Mouse (Mus musculus) heart, embryonic 15.5 days (tissue): ENCODE data around the gene Lrmda. TPM values are rescaled to one million over a fixed set of nuclear protein-coding genes. Genes with fewer than 3 reads are reported as not detected.

ENCODE experiments used
- ATAC-seq: fragments of 200-750 bp; cut with Nextera tagmentation; replicated peaks from 2 replicates; pipeline ENCODE4 v1.8.0; 2017; ENCODE audit warnings: low read depth, moderate TSS enrichment; ENCODE audit not compliant: insufficient number of reproducible peaks, insufficient read depth, low FRiP score
- H3K27ac ChIP-seq: fragments of 300-500 bp; sonication (generic); 2 replicates; pipeline ENCODE4 v1.5.1; 2015; ENCODE audit warnings: mild to moderate bottlenecking, inconsistent platforms
- H3K27me3 ChIP-seq: fragments of 300-500 bp; sonication (generic); 2 replicates; pipeline ENCODE4 v1.6.1; 2015; ENCODE audit warnings: inconsistent platforms
- H3K36me3 ChIP-seq: fragments of 300-500 bp; sonication (generic); 2 replicates; pipeline ENCODE4 v1.6.1; 2015; ENCODE audit warnings: mild to moderate bottlenecking, inconsistent platforms
- H3K4me1 ChIP-seq: fragments of 300-500 bp; sonication (generic); replicated peaks from 2 replicates; pipeline ENCODE4 v1.6.1; 2015; ENCODE audit warnings: inconsistent platforms
- H3K4me2 ChIP-seq: fragments of 300-500 bp; sonication (generic); 2 replicates; pipeline ENCODE4 v1.6.1; 2015; ENCODE audit warnings: inconsistent platforms, mild to moderate bottlenecking, moderate library complexity
- H3K4me3 ChIP-seq: fragments of 300-500 bp; sonication (generic); 2 replicates; pipeline ENCODE4 v1.5.1; 2015; ENCODE audit warnings: mild to moderate bottlenecking, inconsistent platforms
- H3K9ac ChIP-seq: fragments of 300-500 bp; sonication (generic); 2 replicates; pipeline ENCODE4 v1.6.1; 2015; ENCODE audit warnings: mild to moderate bottlenecking, inconsistent platforms
- H3K9me3 ChIP-seq: fragments of 300-500 bp; sonication (generic); replicated peaks from 2 replicates; pipeline ENCODE4 v1.6.1; 2016; ENCODE audit warnings: inconsistent platforms
- WGBS: fragments of 180-500 bp; shearing (Covaris S2); methylation state at CpG from one replicate; pipeline ENCODE4 v1.1.7; 2015; ENCODE audit warnings: mixed read lengths; 5-methylcytosine and 5-hydroxymethylcytosine counted together
- microRNA-seq: library from miRNA; unstranded; fragments of <30 nt; microRNA quantifications from one replicate; pipeline ENCODE4, GENCODE M21; 2016
- polyA plus RNA-seq: library from polyadenylated mRNA; unstranded; fragments of >200 nt; fragmentation: Nextera tagmentation; extraction: Ambion mirVana; gene quantifications from 2 replicates; pipeline ENCODE4 v1.2.1, GENCODE M21; 2015

Gene Lrmda
- polyA plus RNA-seq, 1 experiment from 2014 or later, result 0.83 TPM

GRCm38 (mm10) chr14:23096017-23096336 lies 1076.5 kb downstream of the Lrmda start:
- no peak for ATAC-seq
- Histone ChIP-seq H3K36me3 (no peaks in the 10 kb centered on the region), H3K9me3 (no peaks in the 10 kb centered on the region), H3K27me3 (no peaks in the 10 kb centered on the region), H3K9ac (no peak overlapping the region), H3K4me3 (no peak overlapping the region), H3K27ac (no peak overlapping the region), H3K4me1 (no peaks in the 10 kb centered on the region), H3K4me2 (no peak overlapping the region)
- 66% methylated on average over 3 of the region's 3 CpGs for WGBS

GRCm38 (mm10) chr14:23096405-23096804 lies 1076.9 kb downstream of the Lrmda start:
- Histone ChIP-seq H3K4me1 (no peaks in the 10 kb centered on the region), H3K9me3 (no peaks in the 10 kb centered on the region), H3K4me2 (no peak overlapping the region), H3K27ac (no peak overlapping the region), H3K36me3 (no peaks in the 10 kb centered on the region), H3K9ac (no peak overlapping the region), H3K27me3 (no peaks in the 10 kb centered on the region), H3K4me3 (no peak overlapping the region)
- no peak for ATAC-seq
- 64% methylated on average over 4 of the region's 4 CpGs for WGBS

Small RNA genes lying within 50 kb of the gene (microRNA-seq; reads per million reads assigned to microRNA genes)
- not detected for gene Gm27532

Other genes with a start within 250 kb of the Lrmda start
- gene Vdac2, start 194.5 kb upstream of the Lrmda start, polyA plus RNA-seq, result 435 and 491 TPM in 2 replicates
- 35.1 and 38.1 TPM in 2 replicates for gene Comtd1, start 170.7 kb upstream of the Lrmda start, polyA plus RNA-seq
- 3.0 and 5.4 TPM in 2 replicates for gene Zfp503, start 30.1 kb upstream of the Lrmda start, polyA plus RNA-seq